Mouse (Mus musculus) heart, postnatal 10 days (tissue): ENCODE measurements around the gene Rubcnl. TPM values are rescaled to one million over a fixed set of nuclear protein-coding genes. Genes with fewer than 3 reads are reported as not detected.

Experiments used
- DNase-seq, 2 experiments: peaks; one replicate each; pipeline ENCODE4 v3.0.0; 2021
- intact Hi-C: fragments of 180-260 bp; cut with DNase I; formaldehyde crosslinking; loops from one replicate; pipeline ENCODE4 v1.15.1; 2025
- total RNA-seq, 2 experiments: library from RNA; stranded (reverse); gene quantifications; 2 replicates each; pipeline ENCODE4 v1.2.3; 2021

Gene Rubcnl
- total RNA-seq, 2 experiments from 2014 or later: 0.69 to 1.2 TPM

GRCm38 (mm10) chr14:75017277-75017676, 1.4 kb downstream of the Rubcnl start:
- intact Hi-C loops: no loop called here
- DNase-seq: no peak

DNA sequence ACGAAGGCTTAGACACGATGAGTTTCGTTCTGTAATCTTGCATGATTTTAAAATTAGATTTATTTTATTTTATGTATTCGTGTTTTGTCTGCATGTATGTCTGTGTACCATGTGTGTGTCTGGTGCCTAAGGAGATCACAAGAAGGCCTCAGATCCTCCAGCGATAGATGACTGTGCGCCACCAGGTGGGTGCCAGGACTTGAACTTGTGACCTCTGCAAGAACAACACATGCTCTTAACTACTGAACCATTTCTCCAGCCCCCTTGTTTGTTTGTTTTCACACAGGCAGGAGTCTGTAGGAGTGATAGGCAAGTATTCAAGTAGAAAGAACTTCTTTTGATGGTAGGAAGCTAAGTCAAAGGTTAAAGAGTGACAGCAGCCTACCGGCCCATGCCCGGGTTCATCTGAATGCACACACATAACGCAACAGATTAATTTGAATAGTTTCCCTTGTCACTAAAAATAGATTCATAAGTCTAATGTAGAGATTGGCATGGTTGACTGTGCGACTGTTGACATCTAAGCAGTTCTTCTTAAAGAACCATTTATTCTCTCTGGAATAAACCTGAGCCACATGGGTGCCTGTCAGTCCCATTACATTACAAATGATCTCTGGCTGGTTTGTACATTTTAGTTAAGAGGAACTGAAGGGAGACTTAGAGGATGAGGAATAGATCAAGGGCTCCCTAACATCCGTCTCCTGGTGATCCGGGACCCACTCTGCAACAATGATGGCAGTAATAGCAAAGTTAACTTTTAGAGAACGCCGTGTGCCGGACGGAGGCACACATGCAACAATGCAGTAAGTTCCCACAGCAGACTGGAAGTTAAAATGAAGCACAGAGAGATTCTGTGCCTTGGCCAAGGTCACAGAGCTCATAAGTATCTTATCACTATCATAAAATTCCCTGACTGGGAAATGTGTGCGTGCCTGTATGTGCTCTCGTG, 2.3 kb downstream of the Rubcnl start:
- intact Hi-C loops: no loop called here

DNA sequence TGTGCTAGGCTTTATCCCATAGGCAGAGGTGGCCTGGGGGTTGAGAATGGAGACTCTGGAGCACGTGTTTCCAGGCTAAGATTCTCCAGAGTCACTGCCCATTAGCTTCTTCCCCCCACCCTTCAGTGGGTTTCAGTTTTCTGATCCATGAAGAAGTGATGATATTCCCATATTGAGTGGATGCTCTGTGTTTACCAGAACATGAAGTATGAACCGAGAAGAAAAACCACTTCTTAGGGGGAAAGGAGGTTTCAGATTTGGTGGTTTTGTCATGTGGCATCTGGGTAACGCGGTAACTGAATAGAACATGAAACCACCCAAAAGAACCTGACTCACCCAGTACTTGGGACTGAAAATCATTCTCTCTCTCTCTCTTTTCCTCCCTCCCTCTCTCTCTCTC, 3.0 kb downstream of the Rubcnl start:
- DNase-seq: no peak
- intact Hi-C loops: no loop called here

More for the DNA sequence above, 2.3 kb downstream of the Rubcnl start:
- no peak for DNase-seq

- intact Hi-C loops: no loop called here
- DNase-seq: no peak
Measured at GRCm38 (mm10) chr14:75020581-75021253, 4.9 kb downstream of the Rubcnl start.

GRCm38 (mm10) chr14:75022522-75022921, 6.7 kb downstream of the Rubcnl start:
- intact Hi-C loops: no loop called here
- DNase-seq: no peak

GRCm38 (mm10) chr14:75024793-75025710, 9.2 kb downstream of the Rubcnl start:
- no peak for DNase-seq
- intact Hi-C loops: no loop called here

GRCm38 (mm10) chr14:75030764-75031163, 14.9 kb downstream of the Rubcnl start:
- intact Hi-C loops: no loop called here
- DNase-seq: no peak

GRCm38 (mm10) chr14:75031999-75032575, 16.3 kb downstream of the Rubcnl start:
- DNase-seq: no peak
- intact Hi-C loops: no loop called here

DNA sequence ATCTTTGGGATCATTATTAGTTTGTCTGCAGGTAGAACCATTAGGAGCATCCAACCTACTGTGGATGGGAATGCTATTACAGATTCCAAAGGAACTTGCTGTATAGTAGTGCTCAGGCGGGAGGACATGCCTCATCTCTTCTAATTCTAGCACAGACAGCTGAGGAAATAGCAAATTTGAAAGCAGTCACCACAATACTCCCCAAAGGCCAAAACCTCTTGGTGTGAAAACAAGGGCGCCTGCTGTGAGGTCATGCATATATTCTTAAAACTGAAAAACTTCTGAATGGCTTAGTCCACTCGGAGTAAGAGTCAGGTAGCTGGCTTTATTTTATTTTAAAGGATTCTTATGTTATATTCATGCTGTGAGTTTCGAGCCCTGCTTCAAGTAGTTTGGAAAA, 16.9 kb downstream of the Rubcnl start:
- intact Hi-C loops: no loop called here
- DNase-seq: no peak

GRCm38 (mm10) chr14:75034240-75034639, 18.4 kb downstream of the Rubcnl start:
- intact Hi-C loops: no loop called here
- peak in 1 of 2 experiments; percentile 18 for DNase-seq

- intact Hi-C loops: no loop called here
- no peak for DNase-seq
Measured at GRCm38 (mm10) chr14:75035431-75035830, 19.6 kb downstream of the Rubcnl start.

- DNase-seq: no peak
- intact Hi-C loops: no loop called here
Measured at GRCm38 (mm10) chr14:75045184-75045583, 29.4 kb downstream of the Rubcnl start.

DNA sequence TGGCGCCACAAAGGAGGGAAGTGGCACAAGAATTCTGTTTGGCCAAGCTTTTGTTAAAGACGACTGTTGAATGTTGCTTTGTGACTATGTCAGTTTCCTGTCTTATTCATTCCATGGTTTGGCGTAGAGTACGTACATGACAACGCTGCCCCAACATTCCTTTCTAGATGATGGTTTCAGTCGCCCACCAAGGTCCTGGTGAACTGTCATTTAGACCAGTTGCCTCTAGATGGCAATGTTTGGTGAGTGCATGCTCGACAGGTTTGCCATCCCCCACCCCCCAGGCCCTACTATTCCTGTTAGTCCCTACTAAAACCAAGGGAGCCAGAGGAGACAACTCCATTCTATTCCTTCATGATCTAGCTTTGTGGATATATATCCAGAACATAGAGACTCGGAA, 36.6 kb downstream of the Rubcnl start:
- no peak for DNase-seq
- intact Hi-C loops: loop anchor here (10.0 kb wide), 1 partner anchor 282 kb away; no protein-coding TSS in a partner anchor

GRCm38 (mm10) chr14:75054455-75055343, 38.9 kb downstream of the Rubcnl start:
- intact Hi-C loops: loop anchor here (10.0 kb wide), 1 partner anchor 280 kb away; no protein-coding TSS in a partner anchor
- no peak for DNase-seq

GRCm38 (mm10) chr14:75056861-75057431, 41.1 kb downstream of the Rubcnl start:
- intact Hi-C loops: loop anchor here (10.0 kb wide), 1 partner anchor 278 kb away; no protein-coding TSS in a partner anchor
- no peak for DNase-seq

- DNase-seq: peak; percentile 54 to 72
- intact Hi-C loops: loop anchor here (2.0 to 5.0 kb wide), 4 partner anchors 136 to 702 kb away; partner anchors contain the start of gene Zc3h13
Measured at GRCm38 (mm10) chr14:75060562-75060961, 44.7 kb downstream of the Rubcnl start.

- intact Hi-C loops: loop anchor here (5.0 kb wide), 2 partner anchors 218 to 698 kb away; partner anchors contain the start of gene Zc3h13
- DNase-seq: no peak
Measured at GRCm38 (mm10) chr14:75063936-75064335, 48.1 kb downstream of the Rubcnl start.

DNA sequence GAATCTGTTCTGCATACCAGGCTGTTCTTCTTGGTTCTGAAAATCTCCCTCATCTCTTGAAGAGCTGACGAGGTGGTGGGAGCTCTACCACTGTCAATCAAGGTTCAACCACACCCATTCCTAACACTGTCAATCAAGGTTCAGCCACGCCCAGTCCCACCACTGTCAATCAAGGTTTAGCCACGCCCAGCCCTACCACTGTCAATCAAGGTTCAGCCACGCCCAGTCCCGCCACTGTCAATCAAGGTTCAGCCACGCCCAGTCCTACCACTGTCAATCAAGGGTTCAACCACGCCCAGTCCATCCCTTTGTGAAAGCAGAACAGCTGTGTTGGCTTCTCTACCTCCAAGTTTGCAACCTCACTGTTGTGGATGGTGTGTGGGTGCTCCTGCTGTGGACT, 48.7 kb downstream of the Rubcnl start:
- intact Hi-C loops: loop anchor here (5.0 kb wide), 2 partner anchors 218 to 698 kb away; partner anchors contain the start of gene Zc3h13

DNA sequence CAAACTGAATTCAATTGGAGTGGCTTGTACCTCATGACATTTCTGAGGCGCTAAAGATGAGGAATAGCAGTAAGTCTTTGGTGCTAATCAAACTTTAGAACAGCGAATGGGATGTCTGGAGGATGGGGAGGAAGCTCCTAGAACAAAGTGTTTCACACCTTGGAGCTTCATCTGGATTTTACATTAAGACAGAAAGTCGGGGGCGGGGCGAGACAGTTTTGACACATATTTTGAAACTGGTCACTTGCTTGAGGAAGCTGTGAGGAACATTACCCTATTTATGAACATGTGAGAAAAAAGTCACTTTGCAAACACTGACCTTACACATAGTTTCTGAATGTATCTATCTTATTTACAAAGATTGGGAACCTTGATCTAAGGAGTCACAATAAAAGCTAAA, 49.4 kb downstream of the Rubcnl start:
- intact Hi-C loops: no loop called here
- DNase-seq: no peak

More for the DNA sequence above, 48.7 kb downstream of the Rubcnl start:
- DNase-seq: no peak
